Mouse (Mus musculus) retina, adult 2 months (tissue): Measurements from ENCODE around the gene Vkorc1l1.
"Not testable (repeated sequence)": the region's sequence is repeated elsewhere in the genome, so short reads cannot be mapped to it uniquely, and the experiment has no call there.

Experiments
- DNase-seq: peaks from one replicate; pipeline ENCODE4 v3.0.0-alpha.2; 2012; ENCODE audit warnings: low read depth, low spot score

Gene Vkorc1l1

GRCm38 (mm10) chr5:129941495-129942045, at the start of gene Vkorc1l1:
Gene Vkorc1l1 (plus strand): TSS chr5:129941970.
- peak; percentile 99 for DNase-seq

GRCm38 (mm10) chr5:129895198-129896088, 46.3 kb upstream of the Vkorc1l1 start, which contains the start of gene Zbed5:
Gene Zbed5 (plus strand): TSS chr5:129895723.
- peak; percentile 85 for DNase-seq

DNA sequence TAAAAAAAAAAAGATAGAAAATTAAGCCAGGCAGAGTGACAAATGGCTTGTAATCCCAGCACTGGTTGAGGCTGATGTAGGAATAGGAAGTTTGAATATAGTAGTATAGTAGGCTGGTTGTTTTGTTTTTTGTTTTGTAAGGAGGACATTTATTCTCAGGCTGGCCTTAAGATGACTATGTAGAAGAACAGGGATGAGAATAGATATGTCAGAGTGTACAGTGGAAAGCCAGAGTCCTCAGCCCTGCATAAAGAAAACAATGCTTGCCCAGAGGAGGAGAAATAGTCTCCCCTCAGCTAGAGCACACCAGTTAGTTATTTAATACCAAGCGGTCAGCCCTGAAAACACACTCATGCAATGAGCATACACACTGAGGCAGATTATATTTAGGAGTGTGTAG, 43.3 kb upstream of the Vkorc1l1 start, which contains the start of gene Phkg1:
Gene Phkg1 (minus strand): TSS at position 101 of the 400 bp plus-strand sequence.
- no peak for DNase-seq

DNA sequence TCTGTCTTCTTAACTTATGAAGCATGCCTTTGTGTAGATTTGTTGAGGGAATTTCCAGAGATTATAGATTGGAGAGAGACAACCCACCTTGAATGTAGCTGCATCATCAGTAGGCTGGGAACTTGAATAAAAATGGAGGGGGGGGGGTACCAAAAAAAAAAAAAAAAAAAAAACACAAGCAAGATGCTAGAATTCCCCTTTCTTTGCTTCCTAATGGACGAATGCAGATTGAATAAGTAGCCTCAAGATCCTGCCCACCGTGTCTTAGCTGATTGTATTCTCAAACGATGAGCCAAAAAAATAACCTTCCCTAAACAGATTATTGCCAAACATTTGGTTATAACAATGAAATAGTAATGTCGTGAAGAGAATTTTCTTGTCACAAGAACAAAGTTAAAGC, 34.0 kb upstream of the Vkorc1l1 start:
- DNase-seq: no peak

DNA sequence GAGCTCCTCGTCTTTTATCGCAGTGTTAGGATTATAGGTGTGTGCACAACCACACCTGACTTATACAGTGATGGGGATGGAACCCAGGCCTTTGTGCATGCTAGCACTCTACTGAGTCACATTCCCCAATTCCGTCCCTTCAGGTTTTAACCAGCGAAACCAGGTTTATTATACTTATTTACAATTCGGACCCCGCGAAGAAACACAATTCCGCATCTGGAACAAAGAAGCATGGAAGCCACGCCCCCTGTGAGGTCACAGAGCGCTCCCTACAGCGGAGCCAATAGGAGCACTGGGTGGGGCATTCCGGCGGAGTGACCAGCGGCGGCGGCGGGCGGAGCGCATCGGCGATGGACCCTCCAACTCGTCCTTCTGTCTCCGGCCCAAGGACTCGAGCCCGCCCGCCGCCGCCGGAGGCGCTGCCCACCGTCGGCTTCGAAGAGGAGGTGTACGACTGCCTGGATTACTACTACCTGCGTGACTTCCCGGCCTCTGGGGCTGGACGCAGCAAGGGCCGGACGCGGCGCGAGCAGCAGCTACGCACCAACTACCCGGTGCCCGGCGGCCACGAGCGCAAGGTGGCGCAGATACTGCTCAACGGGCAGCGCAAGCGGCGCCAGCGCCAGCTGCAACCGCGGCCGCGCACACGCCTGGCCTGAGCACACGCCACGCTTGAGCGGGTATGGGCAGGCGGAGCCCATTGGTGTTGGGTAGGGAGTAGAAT, 33.4 kb upstream of the Vkorc1l1 start, which contains the start of gene Nupr1l:
Gene Nupr1l (plus strand): TSS at position 299 of the 724 bp plus-strand sequence.
- peak; percentile 71 for DNase-seq

DNA sequence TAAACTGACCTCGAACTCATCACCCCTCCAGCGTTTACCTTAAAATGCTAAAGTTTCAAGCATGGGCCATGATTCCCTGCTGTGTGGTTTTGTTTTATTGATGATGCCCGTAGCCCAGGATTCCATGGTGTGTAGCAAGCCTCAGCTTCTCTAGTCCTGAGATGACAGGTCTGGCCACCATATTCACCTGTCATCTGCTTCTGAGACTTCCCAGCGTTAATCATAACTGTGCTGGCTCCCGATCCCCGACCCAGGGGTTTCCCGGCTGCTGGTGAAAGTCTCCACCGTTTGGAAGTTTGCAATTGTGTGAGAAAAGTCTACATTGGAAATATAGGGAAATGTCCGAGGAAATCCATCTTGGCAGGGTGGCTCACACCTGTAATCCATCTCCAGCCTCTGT, 32.6 kb upstream of the Vkorc1l1 start:
- no peak for DNase-seq

- no peak for DNase-seq
Measured at GRCm38 (mm10) chr5:129909591-129909990, 32.2 kb upstream of the Vkorc1l1 start.

DNA sequence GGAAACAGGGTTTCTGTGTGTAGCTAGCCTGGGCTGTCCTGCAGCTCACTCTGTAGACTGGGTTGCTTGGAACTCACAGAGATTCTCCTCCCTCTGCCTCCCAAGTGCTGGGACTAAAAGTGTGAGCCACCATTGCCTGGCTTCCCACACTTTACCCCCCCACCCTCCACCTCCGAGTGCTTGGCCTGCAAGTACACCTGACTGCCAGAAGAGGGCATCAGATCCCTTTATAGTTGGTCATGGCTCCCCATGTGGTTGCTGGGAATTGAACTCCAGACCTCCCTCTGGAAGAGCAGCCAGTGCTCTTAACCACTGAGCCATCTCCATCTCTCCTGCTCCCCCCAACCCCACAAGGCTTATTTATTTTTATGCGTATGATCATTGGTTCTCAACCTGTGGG, 27.7 kb upstream of the Vkorc1l1 start:
- no peak for DNase-seq

DNA sequence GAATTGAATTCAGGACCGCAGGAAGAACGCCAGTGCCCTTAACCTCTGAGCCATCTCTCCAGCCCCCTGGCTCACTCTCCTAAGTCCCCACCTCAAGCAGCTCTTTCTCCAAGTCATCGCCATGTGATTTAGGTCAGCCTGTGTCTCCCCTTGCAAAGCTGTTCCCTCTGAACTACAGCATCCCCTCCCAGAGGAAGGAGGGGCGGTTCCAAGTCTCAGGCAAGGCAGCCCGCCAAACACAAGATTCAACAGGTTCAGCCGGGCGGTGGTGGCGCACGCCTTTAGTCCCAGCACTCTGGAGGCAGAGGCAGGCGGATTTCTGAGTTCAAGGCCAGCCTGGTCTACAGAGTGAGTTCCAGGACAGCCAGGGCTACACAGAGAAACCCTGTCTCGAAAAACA, 26.3 kb upstream of the Vkorc1l1 start:
- not testable (repeated sequence) for DNase-seq

DNA sequence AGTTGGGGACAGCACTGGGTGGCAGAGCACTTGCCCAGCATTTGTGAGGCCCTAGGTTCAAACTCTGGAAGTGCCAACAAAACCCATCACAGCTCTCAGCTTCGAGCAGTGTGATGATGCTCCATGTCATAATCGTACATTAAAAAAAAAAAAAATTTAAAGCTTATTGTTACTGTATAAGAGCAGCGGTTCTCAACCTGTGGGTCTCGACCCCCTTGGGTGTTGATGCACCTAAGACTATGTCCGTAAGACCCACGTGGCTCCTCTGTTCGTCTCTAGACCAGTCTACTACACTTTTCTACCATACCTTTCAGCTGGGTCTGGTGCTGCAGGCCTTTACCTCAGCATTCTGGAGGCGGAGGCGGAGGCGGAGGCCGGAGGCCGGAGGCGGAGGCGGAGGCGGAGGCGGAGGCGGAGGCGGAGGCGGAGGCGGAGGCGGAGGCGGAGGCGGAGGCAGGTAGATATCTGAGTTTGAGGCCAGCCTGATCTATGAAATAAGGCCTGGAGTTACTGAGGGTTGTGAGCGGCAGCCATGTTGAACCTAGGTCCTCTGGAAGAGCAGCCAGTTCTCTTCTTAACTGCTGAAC, 23.6 kb upstream of the Vkorc1l1 start:
- no peak for DNase-seq

DNA sequence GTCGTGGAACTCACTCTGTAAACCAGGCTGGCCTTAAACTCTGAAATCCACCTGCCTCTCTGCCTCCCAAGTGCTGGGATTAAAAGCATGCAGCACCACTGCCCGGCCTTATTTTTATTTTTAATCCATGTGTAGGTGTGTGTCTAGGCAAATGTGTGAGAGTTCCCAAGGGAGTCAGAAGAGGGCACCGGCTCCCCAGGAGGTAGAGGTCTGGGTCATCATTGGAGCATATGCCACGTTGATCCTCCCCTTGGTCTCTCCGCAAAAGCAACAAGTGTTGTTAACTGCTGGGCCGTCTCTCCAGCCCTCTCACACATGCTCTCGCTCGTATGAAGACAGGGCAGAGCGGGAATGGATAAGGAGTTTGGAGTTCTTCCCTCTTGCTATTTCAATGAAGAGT, 23.0 kb upstream of the Vkorc1l1 start:
- no peak for DNase-seq

GRCm38 (mm10) chr5:129919320-129919719, 22.4 kb upstream of the Vkorc1l1 start:
- DNase-seq: no peak

GRCm38 (mm10) chr5:129921972-129922371, 19.8 kb upstream of the Vkorc1l1 start:
- no peak for DNase-seq

- no peak for DNase-seq
Measured at GRCm38 (mm10) chr5:129924820-129925452, 16.8 kb upstream of the Vkorc1l1 start.

- DNase-seq: no peak
Measured at GRCm38 (mm10) chr5:129925933-129926332, 15.8 kb upstream of the Vkorc1l1 start.

GRCm38 (mm10) chr5:129929924-129930855, 11.6 kb upstream of the Vkorc1l1 start:
- peak; percentile 16 for DNase-seq

DNA sequence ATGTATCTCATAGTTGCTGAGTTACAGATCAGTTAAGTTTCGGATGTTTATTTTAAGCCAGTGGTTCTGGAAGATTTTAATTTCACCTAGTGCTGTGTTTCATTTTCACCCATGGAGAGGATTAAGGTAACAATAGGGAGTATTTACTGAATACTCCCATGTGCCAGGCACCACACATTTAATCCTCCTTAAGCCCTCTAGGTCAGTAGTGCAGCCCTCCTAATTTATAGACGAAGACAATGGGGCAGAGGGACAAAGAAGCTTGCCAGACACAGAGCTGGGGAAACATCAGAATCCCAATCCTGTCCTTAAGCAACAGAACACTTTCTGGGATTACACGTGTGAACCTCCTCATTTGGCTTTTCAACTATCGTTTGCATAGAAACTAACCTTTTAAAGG, 4.8 kb upstream of the Vkorc1l1 start:
- DNase-seq: peak; percentile 44

DNA sequence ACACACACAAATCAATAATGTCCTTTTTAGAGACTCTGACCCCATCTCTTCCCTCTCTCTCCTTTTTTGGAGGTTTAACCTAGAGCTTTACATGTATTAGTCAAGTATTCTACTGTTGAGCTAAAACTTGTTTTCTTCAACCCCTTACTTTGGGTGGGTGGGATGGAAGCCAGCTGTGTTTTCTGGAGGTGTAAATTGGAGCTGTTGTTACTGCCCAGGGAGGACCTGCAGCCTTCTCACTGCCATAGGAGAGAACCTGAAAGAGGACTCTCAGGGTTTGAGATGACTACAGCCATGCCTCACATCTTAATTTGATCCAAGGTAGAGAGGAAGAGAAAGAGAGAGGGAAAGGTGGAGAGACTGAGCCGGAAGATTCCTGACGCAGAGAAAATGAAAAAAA, 1.5 kb upstream of the Vkorc1l1 start:
- DNase-seq: no peak

GRCm38 (mm10) chr5:129940736-129941494, 855 bp upstream of the Vkorc1l1 start:
- DNase-seq: no peak
